Mouse (Mus musculus) embryonic facial prominence, embryonic 11.5 days (tissue): ENCODE results near the gene Syt7. TPM values are rescaled to one million over a fixed set of nuclear protein-coding genes. Genes with fewer than 3 reads are reported as not detected.

Experiments used
- ATAC-seq: fragments of 200-750 bp; cut with Nextera tagmentation; replicated peaks from 2 replicates; pipeline ENCODE4 v1.8.0; 2017; ENCODE audit warnings: low read depth; ENCODE audit not compliant: insufficient number of reproducible peaks, low FRiP score, low TSS enrichment
- DNase-seq: peaks from one replicate; pipeline ENCODE4 v3.0.0-alpha.2; 2015; ENCODE audit warnings: low spot score
- H3K27ac ChIP-seq: fragments of 300-500 bp; sonication (generic); replicated peaks from 2 replicates; pipeline ENCODE4 v1.5.1; 2014; ENCODE audit warnings: mild to moderate bottlenecking, low read depth, low read length, control low read depth
- H3K27me3 ChIP-seq: fragments of 300-500 bp; sonication (generic); 2 replicates; pipeline ENCODE4 v1.6.1; 2014; ENCODE audit warnings: mild to moderate bottlenecking, low read length, moderate library complexity, mixed read lengths; ENCODE audit not compliant: control insufficient read depth, insufficient read depth
- H3K36me3 ChIP-seq: fragments of 300-500 bp; sonication (generic); replicated peaks from 2 replicates; pipeline ENCODE4 v1.6.1; 2014; ENCODE audit warnings: low read depth, mild to moderate bottlenecking, low read length, moderate library complexity, mixed read lengths; ENCODE audit not compliant: control insufficient read depth, insufficient read depth
- H3K4me1 ChIP-seq: fragments of 300-500 bp; sonication (generic); 2 replicates; pipeline ENCODE4 v1.6.1; 2014; ENCODE audit warnings: low read length, mixed read lengths; ENCODE audit not compliant: control insufficient read depth, insufficient read depth
- H3K4me2 ChIP-seq: fragments of 300-500 bp; sonication (generic); 2 replicates; pipeline ENCODE4 v1.6.1; 2014; ENCODE audit warnings: low read depth, mild to moderate bottlenecking, control low read depth, low read length, moderate library complexity
- H3K4me3 ChIP-seq: fragments of 300-500 bp; sonication (generic); 2 replicates; pipeline ENCODE4 v1.5.1; 2014; ENCODE audit warnings: low read depth, low read length, control low read depth
- H3K9ac ChIP-seq: fragments of 300-500 bp; sonication (generic); replicated peaks from 2 replicates; pipeline ENCODE4 v1.6.1; 2014; ENCODE audit warnings: mild to moderate bottlenecking, control low read depth, low read length
- H3K9me3 ChIP-seq: fragments of 300-500 bp; sonication (generic); replicated peaks from 2 replicates; pipeline ENCODE4 v1.6.1; 2016; ENCODE audit warnings: mild to moderate bottlenecking, low read length, inconsistent platforms, mixed read lengths; ENCODE audit not compliant: control insufficient read depth
- WGBS: fragments of 180-500 bp; shearing (Covaris S2); extraction: QIAGEN DNeasy Blood & Tissue Kit; methylation state at CpG from one replicate; pipeline ENCODE4 v1.1.7; 2014; 5-methylcytosine and 5-hydroxymethylcytosine counted together
- polyA plus RNA-seq: library from polyadenylated mRNA; unstranded; fragments of >200 nt; fragmentation: Nextera tagmentation; extraction: Ambion mirVana; gene quantifications from 2 replicates; pipeline ENCODE4 v1.2.1, GENCODE M21; 2014

Syt7 gene
- polyA plus RNA-seq, 1 experiment from 2014 or later = 2.2 TPM

DNA sequence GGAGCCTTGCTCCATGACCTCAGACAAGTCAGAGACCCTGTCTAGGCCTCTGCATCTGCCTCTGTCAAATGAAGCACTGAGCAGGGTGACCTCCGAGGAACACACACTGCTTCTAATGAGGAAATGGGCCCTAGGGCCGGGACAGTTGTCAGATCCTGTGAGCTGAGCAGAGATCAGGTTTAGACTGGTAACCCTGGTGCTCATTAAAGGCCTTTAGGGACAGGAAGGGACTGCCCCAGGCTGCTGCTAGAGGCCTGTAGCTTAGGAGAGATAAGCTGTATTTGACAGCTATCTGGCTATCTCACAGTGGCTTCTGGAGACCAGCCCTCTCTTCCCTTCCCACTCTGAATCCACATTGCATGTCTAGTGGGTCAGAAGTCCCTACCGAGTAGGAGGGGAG, 42.5 kb downstream of the Syt7 start:
- no peak overlapping the region for H3K4me2 ChIP-seq
- no peaks in the 10 kb centered on the region; the same call in 1 of the 2 replicates for H3K27me3 ChIP-seq
- no peaks in the 10 kb centered on the region; the same call in 1 of the 2 replicates for H3K4me1 ChIP-seq
- H3K9me3 ChIP-seq = no peaks in the 10 kb centered on the region
- H3K9ac ChIP-seq = no peak overlapping the region
- DNase-seq (no peak), ATAC-seq (no peak)
- no peak overlapping the region for H3K27ac ChIP-seq
- WGBS = 34% methylated on average over 3 of the region's 3 CpGs
- H3K4me3 ChIP-seq = no peak overlapping the region
- no peaks in the 10 kb centered on the region for H3K36me3 ChIP-seq

GRCm38 (mm10) chr19:10431841-10432240, 43.0 kb downstream of the Syt7 start:
- H3K4me2 ChIP-seq = no peak overlapping the region
- H3K27ac ChIP-seq = no peak overlapping the region
- H3K9me3 ChIP-seq = no peaks in the 10 kb centered on the region
- H3K36me3 ChIP-seq = no peaks in the 10 kb centered on the region
- ATAC-seq = no peak
- H3K4me1 ChIP-seq = no peaks in the 10 kb centered on the region
- H3K9ac ChIP-seq = no peak overlapping the region
- no peak overlapping the region for H3K4me3 ChIP-seq
- 53% methylated on average over 4 of the region's 4 CpGs for WGBS
- no peak for DNase-seq
- no peaks in the 10 kb centered on the region; the same call in 1 of the 2 replicates for H3K27me3 ChIP-seq

GRCm38 (mm10) chr19:10433225-10433624, 44.3 kb downstream of the Syt7 start:
- Histone ChIP-seq H3K36me3 (no peaks in the 10 kb centered on the region), H3K27ac (no peak overlapping the region), H3K4me1 (no peaks in the 10 kb centered on the region), H3K4me2 (no peak overlapping the region), H3K4me3 (no peak overlapping the region), H3K9ac (no peak overlapping the region), H3K27me3 (no peaks in the 10 kb centered on the region; the same call in 1 of the 2 replicates), H3K9me3 (no peaks in the 10 kb centered on the region)
- ATAC-seq (no peak), DNase-seq (no peak)
- WGBS = 81% methylated on average over 7 of the region's 7 CpGs

DNA sequence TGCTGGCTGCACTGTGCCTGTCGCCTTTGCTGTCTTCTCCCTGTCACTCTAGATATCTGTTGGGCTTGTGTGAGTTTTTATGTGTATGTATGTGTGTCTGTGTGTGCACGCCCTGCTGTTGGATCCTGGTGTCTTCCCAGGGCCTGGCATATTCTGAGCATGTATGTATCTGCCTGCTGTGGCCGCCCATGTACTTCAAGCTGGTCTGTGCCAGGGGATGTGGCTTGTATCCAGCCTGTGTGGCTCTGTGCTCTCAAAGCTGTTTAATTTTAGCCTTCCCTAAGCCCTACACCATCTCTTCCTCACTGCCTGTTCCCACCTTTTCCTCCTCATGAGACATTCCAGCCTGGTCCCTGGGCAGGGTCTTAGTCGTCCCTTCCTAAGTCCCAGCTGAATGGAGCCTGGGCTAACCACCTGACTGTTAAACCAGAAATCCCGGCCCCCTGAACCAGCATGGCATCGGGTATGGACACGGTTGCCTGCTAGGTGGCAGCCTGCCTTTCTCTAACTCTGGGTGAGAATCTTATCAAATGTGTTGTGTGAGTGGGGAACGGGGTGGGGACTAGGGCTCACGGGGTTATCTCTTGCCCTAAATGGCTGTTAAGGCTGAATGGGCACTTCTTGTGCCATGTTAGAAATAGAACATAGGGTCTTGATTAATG, 45.1 kb downstream of the Syt7 start:
- no peaks in the 10 kb centered on the region for H3K9me3 ChIP-seq
- no peak overlapping the region for H3K27ac ChIP-seq
- H3K27me3 ChIP-seq = no peaks in the 10 kb centered on the region; the same call in 1 of the 2 replicates
- DNase-seq = no peak
- H3K9ac ChIP-seq = no peak overlapping the region
- no peaks in the 10 kb centered on the region for H3K36me3 ChIP-seq
- 69% methylated on average over 9 of the region's 9 CpGs for WGBS
- no peaks in the 10 kb centered on the region for H3K4me1 ChIP-seq
- no peak overlapping the region for H3K4me2 ChIP-seq
- no peak overlapping the region for H3K4me3 ChIP-seq
- ATAC-seq = no peak

DNA sequence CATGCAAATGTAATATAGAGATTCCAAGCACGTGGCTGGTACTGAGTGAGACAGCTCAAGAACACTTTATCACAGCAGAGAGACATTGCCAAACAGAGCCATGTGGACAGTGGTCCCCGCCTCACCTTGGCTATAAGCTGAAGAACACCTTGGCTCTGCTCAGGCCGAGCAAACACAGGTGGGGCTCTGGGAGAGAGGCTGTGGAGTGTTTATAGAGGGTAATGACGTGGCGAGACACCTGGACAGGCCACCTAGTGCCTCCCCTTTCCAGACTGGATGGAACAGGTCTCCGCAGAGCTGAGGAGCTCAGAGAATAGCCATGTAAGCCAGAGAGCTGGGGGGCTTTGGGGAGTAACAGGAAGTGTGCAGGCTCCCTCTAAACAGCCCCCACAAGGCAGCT, 46.0 kb downstream of the Syt7 start:
- DNase-seq = no peak
- Histone ChIP-seq H3K4me3 (no peak overlapping the region), H3K4me1 (no peaks in the 10 kb centered on the region), H3K9ac (no peak overlapping the region), H3K4me2 (no peak overlapping the region), H3K27me3 (no peaks in the 10 kb centered on the region; the same call in 1 of the 2 replicates), H3K27ac (no peak overlapping the region), H3K36me3 (no peaks in the 10 kb centered on the region), H3K9me3 (no peaks in the 10 kb centered on the region)
- no peak for ATAC-seq
- 74% methylated on average over 6 of the region's 6 CpGs for WGBS

DNA sequence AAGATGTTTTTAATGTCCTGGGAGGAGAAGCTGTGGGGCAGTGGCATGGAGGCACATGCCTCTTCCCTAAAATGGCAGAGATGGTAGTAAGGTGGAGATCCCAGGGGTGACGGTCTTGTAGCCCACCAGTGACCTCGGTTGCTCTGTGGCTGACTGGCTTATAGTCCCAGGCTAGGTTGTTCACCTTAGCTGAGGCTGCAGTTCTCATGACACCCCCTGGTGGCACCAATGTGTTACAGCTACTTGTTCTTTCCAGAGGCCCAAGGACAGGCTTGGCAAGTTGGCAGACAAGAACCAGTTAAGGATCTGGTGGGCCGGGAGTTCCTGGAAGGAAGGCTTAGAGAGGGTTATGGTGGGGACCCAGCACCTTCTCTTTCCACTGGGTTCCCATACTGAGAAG, 47.0 kb downstream of the Syt7 start:
- WGBS = 32% methylated on average over 3 of the region's 3 CpGs
- no peak overlapping the region for H3K27ac ChIP-seq
- no peak overlapping the region for H3K4me3 ChIP-seq
- no peaks in the 10 kb centered on the region for H3K9me3 ChIP-seq
- DNase-seq = peak; percentile 75
- no peaks in the 10 kb centered on the region; the same call in 1 of the 2 replicates for H3K27me3 ChIP-seq
- H3K36me3 ChIP-seq = no peaks in the 10 kb centered on the region
- H3K4me1 ChIP-seq = no peaks in the 10 kb centered on the region
- ATAC-seq = no peak
- no peak overlapping the region for H3K4me2 ChIP-seq
- H3K9ac ChIP-seq = no peak overlapping the region

- no peaks in the 10 kb centered on the region for H3K9me3 ChIP-seq
- ATAC-seq (no peak), DNase-seq (no peak)
- WGBS = 33% methylated on average over 1 of the region's 1 CpGs
- no peak overlapping the region for H3K4me3 ChIP-seq
- H3K9ac ChIP-seq = no peak overlapping the region
- no peaks in the 10 kb centered on the region; the same call in 1 of the 2 replicates for H3K27me3 ChIP-seq
- no peaks in the 10 kb centered on the region for H3K4me1 ChIP-seq
- H3K27ac ChIP-seq = no peak overlapping the region
- H3K4me2 ChIP-seq = no peak overlapping the region
- no peaks in the 10 kb centered on the region for H3K36me3 ChIP-seq
These were observed 47.8 kb downstream of the Syt7 start for GRCm38 (mm10) chr19:10436726-10437125.

- H3K27me3 ChIP-seq = no peaks in the 10 kb centered on the region; the same call in 1 of the 2 replicates
- no peak overlapping the region for H3K27ac ChIP-seq
- ATAC-seq = no peak
- no peaks in the 10 kb centered on the region for H3K36me3 ChIP-seq
- no peaks in the 10 kb centered on the region for H3K9me3 ChIP-seq
- WGBS = 50% methylated on average over 1 of the region's 1 CpGs
- H3K9ac ChIP-seq = no peak overlapping the region
- no peak for DNase-seq
- no peaks in the 10 kb centered on the region for H3K4me1 ChIP-seq
- H3K4me2 ChIP-seq = no peak overlapping the region
- H3K4me3 ChIP-seq = no peak overlapping the region
These were observed 48.6 kb downstream of the Syt7 start for GRCm38 (mm10) chr19:10437521-10437920.
